Mouse (Mus musculus) hindbrain, embryonic 12.5 days (tissue): ENCODE data around the gene Tnfsf15. TPM values are rescaled to one million over a fixed set of nuclear protein-coding genes. Genes with fewer than 3 reads are reported as not detected.

ENCODE experiments used
- ATAC-seq: fragments of 200-750 bp; cut with Nextera tagmentation; 2 replicates; pipeline ENCODE4 v1.8.0; 2017; ENCODE audit warnings: moderate TSS enrichment; ENCODE audit not compliant: low FRiP score
- H3K27ac ChIP-seq: fragments of 300-500 bp; sonication (generic); 2 replicates; pipeline ENCODE4 v1.5.1; 2016; ENCODE audit warnings: mild to moderate bottlenecking
- H3K27me3 ChIP-seq: fragments of 300-500 bp; sonication (generic); 2 replicates; pipeline ENCODE4 v1.6.1; 2016; ENCODE audit warnings: mild to moderate bottlenecking
- H3K36me3 ChIP-seq: fragments of 300-500 bp; sonication (generic); 2 replicates; pipeline ENCODE4 v1.6.1; 2016; ENCODE audit warnings: mild to moderate bottlenecking
- H3K4me1 ChIP-seq: fragments of 300-500 bp; sonication (generic); 2 replicates; pipeline ENCODE4 v1.6.1; 2016
- H3K4me2 ChIP-seq: fragments of 300-500 bp; sonication (generic); replicated peaks from 2 replicates; pipeline ENCODE4 v1.6.1; 2016; ENCODE audit warnings: mild to moderate bottlenecking
- H3K4me3 ChIP-seq: fragments of 300-500 bp; sonication (generic); 2 replicates; pipeline ENCODE4 v1.5.1; 2016; ENCODE audit warnings: mild to moderate bottlenecking
- H3K9ac ChIP-seq: fragments of 300-500 bp; sonication (generic); 2 replicates; pipeline ENCODE4 v1.6.1; 2016; ENCODE audit warnings: mild to moderate bottlenecking, moderate library complexity
- H3K9me3 ChIP-seq: fragments of 300-500 bp; sonication (generic); replicated peaks from 2 replicates; pipeline ENCODE4 v1.6.1; 2016; ENCODE audit warnings: mild to moderate bottlenecking
- WGBS: fragments of 180-500 bp; shearing (Covaris S2); methylation state at CpG from one replicate; pipeline ENCODE4 v1.1.7; 2016; 5-methylcytosine and 5-hydroxymethylcytosine counted together
- polyA plus RNA-seq: library from polyadenylated mRNA; unstranded; fragments of >200 nt; fragmentation: Nextera tagmentation; extraction: Ambion mirVana; gene quantifications from 2 replicates; pipeline ENCODE4 v1.2.1, GENCODE M21; 2016

Gene Tnfsf15
- polyA plus RNA-seq, 1 experiment from 2014 or later = 0.06 TPM

- no peak overlapping the region for H3K4me2 ChIP-seq
- no peaks in the 10 kb centered on the region for H3K9me3 ChIP-seq
- no peak overlapping the region for H3K9ac ChIP-seq
- no peaks in the 10 kb centered on the region for H3K27me3 ChIP-seq
- peaks cover 3% of the 10 kb centered on the region; the same call in 1 of the 2 replicates for H3K4me1 ChIP-seq
- no peak overlapping the region for H3K27ac ChIP-seq
- WGBS = 88% methylated on average over 3 of the region's 3 CpGs
- no peak for ATAC-seq
- H3K4me3 ChIP-seq = no peak overlapping the region
- no peaks in the 10 kb centered on the region for H3K36me3 ChIP-seq
Measured at GRCm38 (mm10) chr4:63740001-63740400, 4.9 kb downstream of the Tnfsf15 start.

- ATAC-seq = no peak
- Histone ChIP-seq H3K4me3 (no peak overlapping the region), H3K9ac (no peak overlapping the region)
Measured at GRCm38 (mm10) chr4:63739524-63739923, 5.4 kb downstream of the Tnfsf15 start.

GRCm38 (mm10) chr4:63738364-63738997, 6.4 kb downstream of the Tnfsf15 start:
- no peak for ATAC-seq
- Histone ChIP-seq H3K4me1 (peaks cover 3% of the 10 kb centered on the region; the same call in 1 of the 2 replicates), H3K27ac (no peak overlapping the region), H3K27me3 (no peaks in the 10 kb centered on the region), H3K9ac (no peak overlapping the region), H3K4me3 (no peak overlapping the region), H3K4me2 (no peak overlapping the region), H3K9me3 (no peaks in the 10 kb centered on the region), H3K36me3 (no peaks in the 10 kb centered on the region)
- WGBS = 73% methylated on average over 9 of the region's 9 CpGs

More at GRCm38 (mm10) chr4:63739524-63739923, 5.4 kb downstream of the Tnfsf15 start:
- Histone ChIP-seq H3K27me3 (no peaks in the 10 kb centered on the region), H3K4me2 (no peak overlapping the region), H3K27ac (no peak overlapping the region), H3K36me3 (no peaks in the 10 kb centered on the region), H3K9me3 (no peaks in the 10 kb centered on the region), H3K4me1 (peaks cover 3% of the 10 kb centered on the region; the same call in 1 of the 2 replicates)
- WGBS = 66% methylated on average over 7 of the region's 7 CpGs

- Histone ChIP-seq H3K27me3 (no peaks in the 10 kb centered on the region), H3K27ac (no peak overlapping the region), H3K4me2 (no peak overlapping the region), H3K36me3 (no peaks in the 10 kb centered on the region), H3K9ac (no peak overlapping the region), H3K9me3 (no peaks in the 10 kb centered on the region), H3K4me3 (no peak overlapping the region), H3K4me1 (no peaks in the 10 kb centered on the region)
- WGBS = 64% methylated on average over 2 of the region's 2 CpGs
- ATAC-seq = no peak
Measured at GRCm38 (mm10) chr4:63731299-63731698, 13.6 kb downstream of the Tnfsf15 start.

- no peaks in the 10 kb centered on the region for H3K9me3 ChIP-seq
- no peak overlapping the region for H3K27ac ChIP-seq
- H3K4me3 ChIP-seq = no peak overlapping the region
- no peak overlapping the region for H3K4me2 ChIP-seq
- H3K9ac ChIP-seq = no peak overlapping the region
- H3K4me1 ChIP-seq = no peaks in the 10 kb centered on the region
- H3K36me3 ChIP-seq = no peaks in the 10 kb centered on the region
- H3K27me3 ChIP-seq = peaks cover 3% of the 10 kb centered on the region; the same call in 1 of the 2 replicates
- WGBS = 57% methylated on average over 4 of the region's 4 CpGs
- 0 out of 2 replicates have a peak, but pooled peaks have one; percentile 56 for ATAC-seq
Measured at GRCm38 (mm10) chr4:63726727-63727126, 18.2 kb downstream of the Tnfsf15 start.

GRCm38 (mm10) chr4:63725981-63726380, 18.9 kb downstream of the Tnfsf15 start:
- Histone ChIP-seq H3K9ac (no peak overlapping the region), H3K4me1 (no peaks in the 10 kb centered on the region), H3K4me2 (no peak overlapping the region), H3K4me3 (no peak overlapping the region), H3K27me3 (peaks cover 3% of the 10 kb centered on the region; the same call in 1 of the 2 replicates), H3K9me3 (no peaks in the 10 kb centered on the region), H3K36me3 (no peaks in the 10 kb centered on the region), H3K27ac (no peak overlapping the region)
- no peak for ATAC-seq
- 73% methylated on average over 5 of the region's 5 CpGs for WGBS

GRCm38 (mm10) chr4:63717922-63718643, 26.8 kb downstream of the Tnfsf15 start:
- Histone ChIP-seq H3K9ac (no peak overlapping the region), H3K4me2 (no peak overlapping the region), H3K9me3 (no peaks in the 10 kb centered on the region), H3K27me3 (no peaks in the 10 kb centered on the region), H3K4me3 (no peak overlapping the region), H3K4me1 (no peaks in the 10 kb centered on the region), H3K36me3 (no peaks in the 10 kb centered on the region), H3K27ac (no peak overlapping the region)
- ATAC-seq = no peak
- 65% methylated on average over 8 of the region's 8 CpGs for WGBS

- no peak for ATAC-seq
- Histone ChIP-seq H3K27ac (no peak overlapping the region), H3K27me3 (no peaks in the 10 kb centered on the region), H3K36me3 (no peaks in the 10 kb centered on the region), H3K9me3 (no peaks in the 10 kb centered on the region), H3K4me3 (no peak overlapping the region), H3K9ac (no peak overlapping the region), H3K4me2 (no peak overlapping the region), H3K4me1 (no peaks in the 10 kb centered on the region)
- 91% methylated on average over 5 of the region's 5 CpGs for WGBS
Measured at GRCm38 (mm10) chr4:63711886-63712285, 33.0 kb downstream of the Tnfsf15 start.

GRCm38 (mm10) chr4:63710431-63711220, 34.3 kb downstream of the Tnfsf15 start:
- no peak for ATAC-seq
- no peaks in the 10 kb centered on the region for H3K4me1 ChIP-seq
- H3K27ac ChIP-seq = no peak overlapping the region
- H3K4me3 ChIP-seq = no peak overlapping the region
- no peaks in the 10 kb centered on the region for H3K36me3 ChIP-seq
- no peaks in the 10 kb centered on the region for H3K27me3 ChIP-seq
- WGBS = 48% methylated on average over 8 of the region's 8 CpGs
- no peak overlapping the region for H3K9ac ChIP-seq
- H3K4me2 ChIP-seq = no peak overlapping the region
- no peaks in the 10 kb centered on the region for H3K9me3 ChIP-seq

GRCm38 (mm10) chr4:63706279-63706971, 38.5 kb downstream of the Tnfsf15 start:
- Histone ChIP-seq H3K4me1 (no peaks in the 10 kb centered on the region), H3K9me3 (no peaks in the 10 kb centered on the region), H3K9ac (no peak overlapping the region), H3K27ac (no peak overlapping the region), H3K4me2 (no peak overlapping the region), H3K36me3 (no peaks in the 10 kb centered on the region), H3K27me3 (no peaks in the 10 kb centered on the region), H3K4me3 (no peak overlapping the region)
- WGBS = 77% methylated on average over 1 of the region's 1 CpGs
- ATAC-seq = no peak

- ATAC-seq = no peak
- 85% methylated on average over 5 of the region's 5 CpGs for WGBS
- Histone ChIP-seq H3K27ac (no peak overlapping the region), H3K4me1 (no peaks in the 10 kb centered on the region), H3K9me3 (no peaks in the 10 kb centered on the region), H3K27me3 (no peaks in the 10 kb centered on the region), H3K4me2 (no peak overlapping the region), H3K9ac (no peak overlapping the region), H3K4me3 (no peak overlapping the region), H3K36me3 (no peaks in the 10 kb centered on the region)
Measured at GRCm38 (mm10) chr4:63704232-63704631, 40.7 kb downstream of the Tnfsf15 start.

GRCm38 (mm10) chr4:63703686-63704085, 41.2 kb downstream of the Tnfsf15 start:
- no peak for ATAC-seq
- no peak overlapping the region for H3K27ac ChIP-seq
- WGBS = 90% methylated on average over 2 of the region's 2 CpGs
- H3K4me2 ChIP-seq = no peak overlapping the region
- H3K4me1 ChIP-seq = no peaks in the 10 kb centered on the region
- no peaks in the 10 kb centered on the region for H3K27me3 ChIP-seq
- H3K36me3 ChIP-seq = no peaks in the 10 kb centered on the region
- no peak overlapping the region for H3K9ac ChIP-seq
- H3K4me3 ChIP-seq = no peak overlapping the region
- no peaks in the 10 kb centered on the region for H3K9me3 ChIP-seq
